Mouse (Mus musculus) spleen, embryonic (tissue): ENCODE results near the gene Herpud1.

Experiments used
- CTCF ChIA-PET: fragments of 350-600 bp; sonication (Branson Sonifier 250); formaldehyde crosslinking; loops from one replicate; lab custom pipeline; 2022; lab: Charles Lee

The Herpud1 gene

DNA sequence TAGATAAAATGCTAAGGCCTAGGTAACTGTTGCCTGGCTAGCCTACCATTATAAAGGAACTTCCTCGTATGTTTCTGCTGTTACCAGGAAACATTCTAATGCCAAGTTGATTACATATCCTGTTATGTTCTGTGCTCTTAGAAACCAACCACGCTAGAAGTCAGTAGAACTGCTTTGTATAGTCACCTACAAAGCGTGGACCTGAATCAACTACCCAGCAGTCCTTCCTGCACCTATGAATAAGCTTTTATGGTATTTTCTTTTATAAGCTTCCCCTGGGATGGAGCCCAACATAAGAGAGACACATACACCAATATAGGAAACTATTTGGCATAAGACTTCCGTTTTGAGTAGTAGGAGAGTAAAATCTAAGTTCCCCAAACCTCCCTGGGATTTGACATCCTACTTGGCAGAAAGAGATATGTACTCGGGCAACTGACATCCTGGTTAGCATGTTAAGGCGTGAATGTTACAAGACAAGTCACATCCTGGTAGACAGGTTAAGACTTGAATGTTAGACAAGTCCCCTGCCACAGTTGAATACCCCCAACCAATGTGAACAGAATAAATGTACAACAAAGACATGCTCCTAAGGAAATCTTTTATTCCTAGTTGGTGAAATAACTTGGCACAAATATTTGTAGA is 13.2 kb upstream of the Herpud1 start:
- CTCF ChIA-PET, result interaction anchor here (1.0 kb wide), 1 partner anchor 13 kb away, joined by 5 read pairs; no protein-coding TSS in a partner anchor

DNA sequence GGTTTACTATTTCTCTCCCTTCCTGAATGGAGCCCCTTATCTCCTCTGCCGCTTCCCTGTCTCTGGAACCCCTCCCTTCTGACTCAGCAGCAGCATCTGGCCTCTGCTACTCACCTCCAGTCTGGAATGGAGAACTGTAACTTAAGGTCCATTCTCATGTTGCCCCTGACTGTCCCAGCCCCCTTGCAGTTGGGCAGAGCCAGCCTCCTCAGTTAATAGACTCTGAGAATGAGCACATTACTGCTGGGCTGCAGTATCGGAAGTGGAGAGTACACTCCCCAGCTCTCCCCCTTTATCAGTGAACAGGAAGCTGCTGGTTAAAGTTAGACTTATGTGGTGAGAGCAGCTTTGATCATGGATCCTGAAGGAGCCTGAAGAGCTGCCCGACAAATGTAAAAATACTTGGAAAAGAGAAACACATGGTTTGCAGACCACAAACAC is 10.7 kb upstream of the Herpud1 start:
- CTCF ChIA-PET, result interaction anchor here (0.6 to 1.2 kb wide), 2 partner anchors 13 to 72 kb away, joined by 3 read pairs; no protein-coding TSS in a partner anchor

GRCm38 (mm10) chr8:94376176-94376575 is 10.1 kb upstream of the Herpud1 start:
- CTCF ChIA-PET, result interaction anchor here (0.7 kb wide), 1 partner anchor 33 kb away, joined by 3 read pairs; no protein-coding TSS in a partner anchor

- CTCF ChIA-PET, result interaction anchor here (0.7 kb wide), 1 partner anchor 34 kb away, joined by 3 read pairs; no protein-coding TSS in a partner anchor
These were observed 9.7 kb upstream of the Herpud1 start for GRCm38 (mm10) chr8:94376580-94376979.

DNA sequence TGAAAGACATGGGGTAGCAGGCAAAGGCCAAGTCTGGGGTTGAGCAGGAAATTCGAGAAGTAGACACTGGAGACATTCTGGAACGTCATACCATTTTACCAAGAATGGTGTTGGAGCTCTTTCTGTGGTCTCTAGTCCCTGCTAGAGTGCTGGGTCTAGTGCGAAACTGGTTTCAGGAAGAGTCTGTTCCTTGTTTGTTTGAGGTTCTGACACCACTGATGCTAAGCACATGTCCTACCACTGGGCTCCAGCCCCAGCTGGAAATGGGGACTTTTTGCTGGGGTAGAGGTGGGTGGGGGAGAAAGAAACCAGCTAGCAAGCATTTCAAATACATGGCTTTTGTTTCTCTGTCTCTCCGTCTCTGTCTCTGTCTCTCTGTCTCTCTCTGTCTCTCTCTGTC is 9.2 kb upstream of the Herpud1 start:
- CTCF ChIA-PET, result interaction anchor here (0.6 to 0.7 kb wide), 2 partner anchors 34 to 177 kb away, joined by 3 to 5 read pairs; no protein-coding TSS in a partner anchor

GRCm38 (mm10) chr8:94377714-94378205 is 8.5 kb upstream of the Herpud1 start:
- CTCF ChIA-PET, result interaction anchor here (0.7 kb wide), 2 partner anchors 11 to 538 kb away, joined by 3 read pairs; no protein-coding TSS in a partner anchor

DNA sequence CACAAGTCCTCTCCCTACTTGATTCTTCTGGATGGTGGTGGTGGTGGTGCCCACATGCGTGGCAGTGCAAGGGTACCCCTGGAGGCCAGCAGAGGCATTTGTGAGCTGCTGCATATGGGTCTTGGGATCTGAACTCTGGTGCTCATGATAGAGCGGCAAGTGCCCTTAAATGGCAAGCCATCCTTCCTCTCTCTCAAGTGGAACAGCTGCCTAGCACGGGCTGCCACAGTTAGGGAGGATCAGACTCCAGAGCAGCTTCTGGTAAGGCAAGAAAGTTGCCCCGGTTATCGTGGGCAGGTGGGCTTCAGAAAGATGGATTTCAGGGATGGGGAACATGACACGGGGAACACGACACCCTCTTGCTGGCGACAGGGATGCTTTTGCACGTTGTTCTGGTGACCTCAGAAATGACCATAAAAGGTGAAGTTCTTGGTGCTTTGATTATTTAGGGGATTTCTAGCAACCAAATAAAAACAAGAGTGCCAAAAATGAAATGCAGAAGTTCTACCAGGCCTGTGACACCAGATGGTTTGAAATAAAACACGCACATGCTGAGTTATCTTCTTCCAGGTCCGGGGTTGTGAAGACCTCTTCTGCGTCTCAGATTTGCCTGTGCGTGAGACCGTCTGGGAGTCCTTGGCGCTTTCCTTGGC is 7.3 kb upstream of the Herpud1 start:
- CTCF ChIA-PET, result interaction anchor here (1.1 kb wide), 1 partner anchor 34 kb away, joined by 3 read pairs; no protein-coding TSS in a partner anchor

DNA sequence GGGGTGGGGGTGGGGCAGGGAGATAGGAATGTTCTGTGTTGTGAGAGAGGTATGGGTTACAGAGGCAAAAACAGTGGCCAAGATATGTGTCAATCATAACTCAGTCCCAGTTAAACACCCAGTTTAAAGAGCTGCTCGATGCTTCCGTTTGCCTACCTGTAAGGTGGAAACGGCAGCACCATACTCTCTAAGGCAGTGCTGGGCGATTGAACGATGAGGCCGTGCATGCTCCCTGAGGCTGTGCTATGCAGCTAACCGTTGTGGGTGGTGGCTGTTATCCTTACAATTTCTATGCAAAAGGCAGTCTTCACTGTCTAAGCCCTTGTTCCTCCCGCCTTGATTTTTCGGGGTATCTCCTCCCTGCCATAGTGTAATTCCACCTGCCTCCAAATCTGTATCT is 6.6 kb upstream of the Herpud1 start:
- CTCF ChIA-PET, result interaction anchor here (0.6 kb wide), 1 partner anchor 21 kb away, joined by 7 read pairs; no protein-coding TSS in a partner anchor

- CTCF ChIA-PET, result interaction anchor here (0.5 to 0.8 kb wide), 2 partner anchors 17 to 125 kb away, joined by 3 to 12 read pairs; no protein-coding TSS in a partner anchor
These were observed 2.1 kb upstream of the Herpud1 start for GRCm38 (mm10) chr8:94384166-94384565.

- CTCF ChIA-PET, result interaction anchor here (0.7 to 0.8 kb wide), 2 partner anchors 11 to 14 kb away, joined by 3 read pairs; no protein-coding TSS in a partner anchor
These were observed 578 bp upstream of the Herpud1 start for GRCm38 (mm10) chr8:94385506-94386213.

GRCm38 (mm10) chr8:94387027-94387684 is 918 bp downstream of the Herpud1 start:
- CTCF ChIA-PET, result interaction anchor here (0.6 kb wide), 1 partner anchor 19 kb away, joined by 4 read pairs; no protein-coding TSS in a partner anchor

- CTCF ChIA-PET, result interaction anchor here (0.6 kb wide), 1 partner anchor 19 kb away, joined by 4 read pairs; no protein-coding TSS in a partner anchor
These were observed 1.5 kb downstream of the Herpud1 start for GRCm38 (mm10) chr8:94387785-94388184.

DNA sequence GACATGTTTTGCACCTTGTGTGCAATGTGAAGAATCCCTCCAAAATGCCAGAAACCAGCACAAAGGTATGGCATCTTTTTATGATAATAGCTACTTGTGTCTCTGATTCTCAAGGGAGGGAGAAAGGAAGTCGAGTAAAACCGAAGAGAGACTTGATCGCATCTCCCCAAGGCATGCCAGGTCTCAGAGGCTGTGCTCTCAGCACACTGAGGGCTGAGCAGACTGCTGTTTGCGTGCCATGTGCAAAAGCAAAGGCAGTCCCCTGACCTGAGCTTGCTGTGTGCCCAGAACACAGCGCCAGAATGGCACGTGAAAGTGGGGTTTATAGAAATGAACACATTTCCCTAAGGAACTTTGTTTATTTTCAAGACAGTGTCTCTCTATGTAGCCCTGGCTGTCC is 3.3 kb downstream of the Herpud1 start:
- CTCF ChIA-PET, result interaction anchor here (1.2 kb wide), 1 partner anchor 9 kb away, joined by 3 read pairs; no protein-coding TSS in a partner anchor

- CTCF ChIA-PET, result interaction anchor here (0.7 kb wide), 1 partner anchor 18 kb away, joined by 3 read pairs; no protein-coding TSS in a partner anchor
These were observed 4.2 kb downstream of the Herpud1 start for GRCm38 (mm10) chr8:94390429-94390828.

DNA sequence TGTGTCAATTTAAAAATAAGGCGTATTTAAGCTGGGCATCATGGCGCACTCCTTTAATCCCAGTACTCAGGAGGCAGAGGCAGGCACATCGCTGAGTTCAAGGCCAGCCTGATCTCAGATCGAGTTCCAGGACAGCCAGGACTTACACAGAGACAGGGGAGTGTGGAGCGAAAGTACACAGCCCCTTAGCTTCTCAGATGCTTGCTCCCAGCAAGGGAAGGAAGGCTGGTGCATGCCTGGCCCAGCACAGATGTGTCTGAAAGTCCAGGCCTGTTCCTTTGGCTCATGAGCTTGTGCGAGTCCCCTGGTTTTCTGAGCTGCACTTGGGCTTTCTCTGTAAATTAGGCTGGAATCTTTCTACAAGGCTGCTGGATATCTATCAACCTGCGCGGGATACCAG is 4.7 kb downstream of the Herpud1 start:
- CTCF ChIA-PET, result interaction anchor here (0.7 kb wide), 1 partner anchor 19 kb away, joined by 3 read pairs; no protein-coding TSS in a partner anchor

DNA sequence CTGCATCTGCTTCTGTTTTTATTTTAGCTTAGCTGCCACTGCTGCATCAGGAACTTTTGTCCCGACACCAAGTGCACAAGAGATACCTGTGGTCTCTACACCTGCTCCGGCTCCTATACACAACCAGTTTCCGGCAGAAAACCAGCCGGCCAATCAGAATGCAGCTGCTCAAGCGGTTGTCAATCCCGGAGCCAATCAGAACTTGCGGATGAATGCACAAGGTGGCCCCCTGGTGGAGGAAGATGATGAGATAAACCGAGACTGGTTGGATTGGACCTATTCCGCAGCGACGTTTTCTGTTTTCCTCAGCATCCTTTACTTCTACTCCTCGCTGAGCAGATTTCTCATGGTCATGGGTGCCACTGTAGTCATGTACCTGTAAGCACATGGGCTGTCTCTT is 5.9 kb downstream of the Herpud1 start:
- CTCF ChIA-PET, result interaction anchor here (0.6 to 1.2 kb wide), 2 partner anchors 25 to 49 kb away, joined by 3 to 6 read pairs; no protein-coding TSS in a partner anchor

DNA sequence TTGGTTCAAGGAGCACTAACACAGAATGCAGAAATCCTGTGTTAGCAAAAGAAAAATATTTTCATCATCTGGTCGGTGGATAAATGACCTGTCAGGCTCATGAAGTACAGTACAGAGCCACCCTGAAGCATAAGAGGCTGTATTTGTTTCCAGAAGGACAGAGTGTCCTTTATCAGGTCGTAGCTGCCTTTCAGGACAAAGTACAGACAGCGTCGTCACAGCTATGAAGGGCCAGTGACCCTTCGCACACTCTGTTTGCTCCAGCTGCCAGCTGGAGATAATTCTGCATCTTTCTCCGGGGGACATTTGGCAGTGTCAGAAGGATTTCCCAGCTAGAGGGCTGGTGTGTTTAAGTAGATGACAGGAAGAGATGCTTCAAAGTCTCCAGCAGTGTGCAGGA is 6.4 kb downstream of the Herpud1 start:
- CTCF ChIA-PET, result interaction anchor here (1.2 kb wide), 1 partner anchor 50 kb away, joined by 6 read pairs; no protein-coding TSS in a partner anchor

GRCm38 (mm10) chr8:94395851-94396540 is 9.8 kb downstream of the Herpud1 start:
- CTCF ChIA-PET, result interaction anchor here (0.9 kb wide), 1 partner anchor 11 kb away, joined by 3 read pairs; no protein-coding TSS in a partner anchor

- CTCF ChIA-PET, result interaction anchor here (0.7 to 0.9 kb wide), 2 partner anchors 12 to 356 kb away, joined by 3 read pairs; no protein-coding TSS in a partner anchor
These were observed 10.9 kb downstream of the Herpud1 start for GRCm38 (mm10) chr8:94396964-94397657.
